Mouse (Mus musculus): Measurements from ENCODE around the gene Nhs. TPM values are rescaled to one million over a fixed set of nuclear protein-coding genes. Genes with fewer than 3 reads are reported as not detected.
A peak's percentile ranks its signal among the peaks of the same experiment; 100 is the strongest.

The Nhs gene
- polyA plus RNA-seq, 1 experiment from 2014 or later = 2.2 TPM

GRCm38 (mm10) chrX:161971961-161972502 is 187.5 kb downstream of the Nhs start:
- Histone ChIP-seq H3K36me3 (ENCODE audit: insufficient read depth) (no peaks in the 10 kb centered on the region), H3K27me3 (ENCODE audit: insufficient read depth, low read length) (no peaks in the 10 kb centered on the region; the same call in 1 of the 2 replicates)
- no peak for TF ChIP-seq CTCF (IDR thresholded peaks at IDR 0.05; ENCODE audit: low read depth)

DNA sequence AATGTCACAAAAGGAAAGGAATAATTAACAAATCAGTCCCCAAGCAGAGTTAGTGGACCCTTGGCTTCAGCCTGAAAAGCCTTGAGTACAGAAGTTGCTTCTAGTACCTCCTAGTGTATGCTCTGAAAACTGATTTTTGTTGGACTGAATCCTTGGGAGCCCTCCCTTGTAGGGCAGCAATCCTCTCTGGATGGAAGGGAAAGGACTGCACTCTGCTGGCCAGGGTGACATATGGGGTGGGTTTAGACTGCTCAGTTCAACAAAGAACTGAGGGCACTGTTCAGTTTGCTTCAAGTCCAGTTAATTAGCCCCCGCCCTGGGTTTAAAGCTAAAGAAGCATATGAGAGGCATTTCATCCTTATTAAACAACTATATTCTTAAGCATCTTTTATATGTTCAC is 188.4 kb downstream of the Nhs start:
- no peak for TF ChIP-seq CTCF (IDR thresholded peaks at IDR 0.05; ENCODE audit: low read depth)
- ATAC-seq (ENCODE audit: insufficient read depth) (no peak), DNase-seq (no peak)
- Histone ChIP-seq H3K9ac (no peak overlapping the region), H3K27ac (ENCODE audit: low read depth) (no peak overlapping the region), H3K4me1 (ENCODE audit: insufficient read depth) (no peaks in the 10 kb centered on the region), H3K9me3 (ENCODE audit: low read depth, low read length) (no peaks in the 10 kb centered on the region), H3K4me2 (no peak overlapping the region), H3K4me3 (ENCODE audit: low read depth, low read length) (no peak overlapping the region), H3K36me3 (ENCODE audit: insufficient read depth) (no peaks in the 10 kb centered on the region), H3K27me3 (ENCODE audit: insufficient read depth, low read length) (no peaks in the 10 kb centered on the region; the same call in 1 of the 2 replicates)
- 88% methylated on average over 1 of the region's 1 CpGs for WGBS

More at GRCm38 (mm10) chrX:161971961-161972502, 187.5 kb downstream of the Nhs start:
- Histone ChIP-seq H3K4me3 (ENCODE audit: low read depth, low read length) (no peak overlapping the region), H3K27ac (ENCODE audit: low read depth) (no peak overlapping the region), H3K9me3 (ENCODE audit: low read depth, low read length) (no peaks in the 10 kb centered on the region), H3K9ac (no peak overlapping the region), H3K4me2 (no peak overlapping the region), H3K4me1 (ENCODE audit: insufficient read depth) (no peaks in the 10 kb centered on the region)
- ATAC-seq (ENCODE audit: insufficient read depth) (no peak), DNase-seq (no peak)
- 46% methylated on average over 3 of the region's 3 CpGs for WGBS

DNA sequence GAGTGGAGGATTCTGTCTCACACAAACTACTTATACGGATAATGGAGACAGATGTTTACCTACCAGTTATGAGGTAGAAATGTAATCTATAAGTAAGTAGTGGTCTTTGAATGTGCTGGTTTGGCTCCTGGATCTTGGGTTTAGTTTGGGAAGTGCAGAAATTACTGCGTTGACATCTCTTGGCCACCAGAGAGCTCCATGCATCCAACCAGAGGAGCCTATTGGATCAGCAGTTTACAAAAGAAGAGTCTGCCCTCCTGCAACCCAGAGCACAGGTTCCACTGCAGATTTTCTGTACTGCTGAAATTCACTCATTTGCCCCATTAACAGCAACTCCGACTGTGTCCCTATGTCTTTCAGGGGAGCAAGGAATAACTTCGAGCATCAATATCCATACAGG is 191.8 kb downstream of the Nhs start:
- H3K27ac ChIP-seq (ENCODE audit: low read depth) = no peak overlapping the region
- no peaks in the 10 kb centered on the region for H3K36me3 ChIP-seq (ENCODE audit: insufficient read depth)
- no peak overlapping the region for H3K4me3 ChIP-seq (ENCODE audit: low read depth, low read length)
- peak; percentile 58 for TF ChIP-seq CTCF (IDR thresholded peaks at IDR 0.05; ENCODE audit: low read depth)
- H3K9ac ChIP-seq = no peak overlapping the region
- WGBS = 30% methylated on average over 4 of the region's 4 CpGs
- H3K4me2 ChIP-seq = no peak overlapping the region
- DNase-seq = peak; percentile 53
- no peaks in the 10 kb centered on the region for H3K9me3 ChIP-seq (ENCODE audit: low read depth, low read length)
- no peak for ATAC-seq (ENCODE audit: insufficient read depth)
- no peaks in the 10 kb centered on the region for H3K4me1 ChIP-seq (ENCODE audit: insufficient read depth)
- H3K27me3 ChIP-seq (ENCODE audit: insufficient read depth, low read length) = no peaks in the 10 kb centered on the region

DNA sequence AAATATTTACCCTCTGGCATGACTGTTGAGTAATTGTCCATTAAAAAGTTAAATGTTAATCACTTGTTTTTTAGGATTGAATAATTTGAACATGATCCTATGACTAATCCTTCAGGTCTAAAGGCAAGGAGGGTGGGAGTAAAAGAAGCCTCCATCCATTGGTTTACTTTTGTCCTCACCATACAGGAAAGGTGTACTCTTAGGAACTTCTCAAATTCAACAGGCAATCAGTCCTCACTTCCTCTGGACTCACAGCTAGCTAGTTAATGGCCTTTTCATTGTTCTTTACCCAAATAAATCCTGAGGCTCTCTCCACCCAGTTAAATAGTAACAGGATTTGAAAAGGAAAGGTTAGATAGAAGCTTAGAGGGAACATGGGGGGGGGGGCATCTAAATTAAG is 196.2 kb downstream of the Nhs start:
- TF ChIP-seq CTCF (IDR thresholded peaks at IDR 0.05; ENCODE audit: low read depth) = no peak
- H3K4me1 ChIP-seq (ENCODE audit: insufficient read depth) = no peaks in the 10 kb centered on the region
- H3K9ac ChIP-seq = no peak overlapping the region
- no peak overlapping the region for H3K27ac ChIP-seq (ENCODE audit: low read depth)
- H3K9me3 ChIP-seq (ENCODE audit: low read depth, low read length) = no peaks in the 10 kb centered on the region
- no peak for ATAC-seq (ENCODE audit: insufficient read depth)
- no peaks in the 10 kb centered on the region for H3K27me3 ChIP-seq (ENCODE audit: insufficient read depth, low read length)
- no peak overlapping the region for H3K4me3 ChIP-seq (ENCODE audit: low read depth, low read length)
- DNase-seq = no peak
- no peak overlapping the region for H3K4me2 ChIP-seq
- no peaks in the 10 kb centered on the region for H3K36me3 ChIP-seq (ENCODE audit: insufficient read depth)

GRCm38 (mm10) chrX:161962855-161963254 is 196.7 kb downstream of the Nhs start:
- 54% methylated on average over 1 of the region's 1 CpGs for WGBS

GRCm38 (mm10) chrX:161961756-161962155 is 197.8 kb downstream of the Nhs start:
- 0 out of 2 replicates have a peak, but pooled peaks have one; percentile 49 for ATAC-seq (ENCODE audit: insufficient read depth)
- no peaks in the 10 kb centered on the region for H3K27me3 ChIP-seq (ENCODE audit: insufficient read depth, low read length)
- no peaks in the 10 kb centered on the region for H3K9me3 ChIP-seq (ENCODE audit: low read depth, low read length)
- H3K4me3 ChIP-seq (ENCODE audit: low read depth, low read length) = no peak overlapping the region
- no peak for TF ChIP-seq CTCF (IDR thresholded peaks at IDR 0.05; ENCODE audit: low read depth)
- no peak overlapping the region for H3K9ac ChIP-seq
- no peaks in the 10 kb centered on the region for H3K36me3 ChIP-seq (ENCODE audit: insufficient read depth)
- no peak overlapping the region for H3K4me2 ChIP-seq
- DNase-seq = peak; percentile 67
- H3K27ac ChIP-seq (ENCODE audit: low read depth) = 0 out of 2 replicates have a peak overlapping the region, but pooled peaks have one; percentile 38
- 45% methylated on average over 6 of the region's 6 CpGs for WGBS
- H3K4me1 ChIP-seq (ENCODE audit: insufficient read depth) = no peaks in the 10 kb centered on the region

More at GRCm38 (mm10) chrX:161962855-161963254, 196.7 kb downstream of the Nhs start:
- H3K9ac ChIP-seq = no peak overlapping the region
- no peak overlapping the region for H3K4me2 ChIP-seq
- DNase-seq (no peak), ATAC-seq (ENCODE audit: insufficient read depth) (no peak)
- H3K4me3 ChIP-seq (ENCODE audit: low read depth, low read length) = no peak overlapping the region
- no peak for TF ChIP-seq CTCF (IDR thresholded peaks at IDR 0.05; ENCODE audit: low read depth)
- H3K9me3 ChIP-seq (ENCODE audit: low read depth, low read length) = no peaks in the 10 kb centered on the region
- no peak overlapping the region for H3K27ac ChIP-seq (ENCODE audit: low read depth)
- no peaks in the 10 kb centered on the region for H3K36me3 ChIP-seq (ENCODE audit: insufficient read depth)
- no peaks in the 10 kb centered on the region for H3K27me3 ChIP-seq (ENCODE audit: insufficient read depth, low read length)
- no peaks in the 10 kb centered on the region for H3K4me1 ChIP-seq (ENCODE audit: insufficient read depth)

DNA sequence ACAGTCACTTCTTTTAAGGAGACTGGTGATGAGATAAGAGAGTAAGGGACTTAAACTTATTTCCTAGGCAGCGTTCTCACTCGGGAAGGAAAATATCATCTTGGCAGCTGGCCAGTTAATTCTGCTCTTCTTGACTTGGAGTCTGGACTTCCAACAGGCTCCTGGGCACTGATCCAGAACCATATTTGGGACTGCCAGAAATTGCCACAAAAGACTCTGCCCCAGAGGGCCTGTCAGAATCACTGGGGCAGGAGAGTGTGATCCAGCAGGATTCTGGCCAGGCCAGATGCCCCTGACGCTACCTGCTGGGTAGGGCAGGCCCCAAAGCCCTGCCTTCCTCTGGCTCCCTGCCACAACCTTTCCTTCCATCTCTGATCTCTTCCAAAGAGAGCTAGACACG is 198.4 kb downstream of the Nhs start:
- ATAC-seq (ENCODE audit: insufficient read depth) = peak; percentile 74; the same call in 1 of the 2 replicates

More for the DNA sequence above, 198.4 kb downstream of the Nhs start:
- no peak overlapping the region for H3K9ac ChIP-seq
- no peaks in the 10 kb centered on the region for H3K36me3 ChIP-seq (ENCODE audit: insufficient read depth)
- H3K27me3 ChIP-seq (ENCODE audit: insufficient read depth, low read length) = no peaks in the 10 kb centered on the region
- 29% methylated on average over 4 of the region's 4 CpGs for WGBS
- DNase-seq = peak; percentile 96
- no peak overlapping the region for H3K27ac ChIP-seq (ENCODE audit: low read depth)
- no peaks in the 10 kb centered on the region for H3K4me1 ChIP-seq (ENCODE audit: insufficient read depth)
- no peak for TF ChIP-seq CTCF (IDR thresholded peaks at IDR 0.05; ENCODE audit: low read depth)
- H3K4me2 ChIP-seq = no peak overlapping the region
- H3K9me3 ChIP-seq (ENCODE audit: low read depth, low read length) = no peaks in the 10 kb centered on the region
- no peak overlapping the region for H3K4me3 ChIP-seq (ENCODE audit: low read depth, low read length)

All from lung, embryonic 14.5 days (tissue).